Mouse (Mus musculus) ES-Bruce4 (cell line): ENCODE measurements at regions not wholly inside any gene's neighbourhood (a gene's known extent, or its start where the extent isn't known, plus 50 kb on each side); places are given as distances from the start of the nearest gene placed in this dataset.

ENCODE experiments used
- H3K27ac ChIP-seq: 2 replicates; pipeline ENCODE4 v1.5.1; 2012; ENCODE audit warnings: low read length, inconsistent platforms; ENCODE audit not compliant: insufficient read depth
- H3K27me3 ChIP-seq: 2 replicates; pipeline ENCODE4 v1.6.1; 2012; ENCODE audit warnings: mild to moderate bottlenecking, low read length, inconsistent platforms; ENCODE audit not compliant: control insufficient read depth, poor library complexity, insufficient read depth, severe bottlenecking
- H3K36me3 ChIP-seq: 2 replicates; pipeline ENCODE4 v1.6.1; 2012; ENCODE audit warnings: inconsistent platforms, mild to moderate bottlenecking, low read length, moderate library complexity; ENCODE audit not compliant: control insufficient read depth, poor library complexity, insufficient read depth, severe bottlenecking
- H3K4me1 ChIP-seq: one replicate; pipeline ENCODE4 v1.8.1; 2011; ENCODE audit warnings: low read length; ENCODE audit not compliant: control insufficient read depth, insufficient read depth
- H3K4me3 ChIP-seq: 2 replicates; pipeline ENCODE4 v1.5.1; 2011; ENCODE audit warnings: low read depth, mild to moderate bottlenecking, low read length
- H3K9ac ChIP-seq: 2 replicates; pipeline ENCODE4 v1.6.1; 2012; ENCODE audit warnings: low read depth, mild to moderate bottlenecking, inconsistent platforms; ENCODE audit not compliant: poor library complexity, severe bottlenecking
- H3K9me3 ChIP-seq: replicated peaks from 2 replicates; pipeline ENCODE4 v1.6.1; 2012; ENCODE audit warnings: mild to moderate bottlenecking, low read length, inconsistent platforms; ENCODE audit not compliant: control insufficient read depth, poor library complexity, insufficient read depth, severe bottlenecking
- CTCF ChIP-seq: IDR thresholded peaks from one replicate; pipeline ENCODE4 v1.8.1; 2011; ENCODE audit warnings: low read depth, low read length
- EP300 ChIP-seq: IDR thresholded peaks from 2 replicates; pipeline ENCODE4 v1.6.1; 2011; ENCODE audit warnings: low read depth, low read length; ENCODE audit not compliant: insufficient read depth
- POLR2A ChIP-seq: IDR thresholded peaks from one replicate; pipeline ENCODE4 v1.8.1; 2011; ENCODE audit warnings: low read length; ENCODE audit not compliant: insufficient read depth

- H3K4me1 ChIP-seq, result peaks cover 2% of the 10 kb centered on the region
- no peak overlapping the region for H3K9ac ChIP-seq
- TF ChIP-seq EP300 (no peak), POLR2A (no peak)
- no peaks in the 10 kb centered on the region for H3K36me3 ChIP-seq
- H3K27me3 ChIP-seq, result no peaks in the 10 kb centered on the region
- no peaks in the 10 kb centered on the region; the same call in 1 of the 2 replicates for H3K9me3 ChIP-seq
- H3K27ac ChIP-seq, result no peak overlapping the region
- no peak overlapping the region for H3K4me3 ChIP-seq
Observed at GRCm38 (mm10) chr1:121005198-121005597, 327.2 kb downstream of the Insig2 start.

- H3K36me3 ChIP-seq, result no peaks in the 10 kb centered on the region
- no peak overlapping the region for H3K27ac ChIP-seq
- no peaks in the 10 kb centered on the region; the same call in 1 of the 2 replicates for H3K9me3 ChIP-seq
- H3K9ac ChIP-seq, result no peak overlapping the region
- H3K27me3 ChIP-seq, result no peaks in the 10 kb centered on the region
- TF ChIP-seq CTCF (no peak), POLR2A (no peak), EP300 (no peak)
- no peak overlapping the region for H3K4me3 ChIP-seq
- no peaks in the 10 kb centered on the region for H3K4me1 ChIP-seq
Observed at GRCm38 (mm10) chr1:121012126-121012525, 320.3 kb downstream of the Insig2 start.

- Histone ChIP-seq H3K27me3 (no peaks in the 10 kb centered on the region), H3K27ac (no peak overlapping the region), H3K9me3 (no peaks in the 10 kb centered on the region; the same call in 1 of the 2 replicates), H3K4me3 (no peak overlapping the region), H3K36me3 (no peaks in the 10 kb centered on the region), H3K9ac (no peak overlapping the region), H3K4me1 (no peaks in the 10 kb centered on the region)
- no peak for TF ChIP-seq POLR2A
- no peak for TF ChIP-seq EP300
- TF ChIP-seq CTCF, result no peak
Observed at GRCm38 (mm10) chr1:121013839-121014503, 318.4 kb downstream of the Insig2 start.

- H3K4me1 ChIP-seq, result no peaks in the 10 kb centered on the region
- no peak overlapping the region for H3K9ac ChIP-seq
- TF ChIP-seq EP300 (no peak), POLR2A (no peak), CTCF (no peak)
- peaks cover 1% of the 10 kb centered on the region; the same call in 1 of the 2 replicates for H3K27me3 ChIP-seq
- H3K9me3 ChIP-seq, result no peaks in the 10 kb centered on the region; the same call in 1 of the 2 replicates
- H3K4me3 ChIP-seq, result no peak overlapping the region
- H3K36me3 ChIP-seq, result no peaks in the 10 kb centered on the region
- H3K27ac ChIP-seq, result no peak overlapping the region
Observed at GRCm38 (mm10) chr1:121029375-121029774, 303.0 kb downstream of the Insig2 start.

- Histone ChIP-seq H3K4me3 (no peak overlapping the region), H3K27ac (no peak overlapping the region), H3K27me3 (peaks cover 1% of the 10 kb centered on the region; the same call in 1 of the 2 replicates), H3K9me3 (no peaks in the 10 kb centered on the region; the same call in 1 of the 2 replicates), H3K36me3 (no peaks in the 10 kb centered on the region), H3K4me1 (no peaks in the 10 kb centered on the region), H3K9ac (no peak overlapping the region)
- TF ChIP-seq CTCF (no peak), POLR2A (no peak), EP300 (no peak)
Observed at GRCm38 (mm10) chr1:121034761-121035393, 297.5 kb downstream of the Insig2 start.

GRCm38 (mm10) chr1:121046581-121046980, 285.8 kb downstream of the Insig2 start:
- no peak for TF ChIP-seq POLR2A
- TF ChIP-seq EP300, result no peak
- no peak for TF ChIP-seq CTCF
- Histone ChIP-seq H3K27ac (no peak overlapping the region), H3K36me3 (no peaks in the 10 kb centered on the region), H3K4me3 (no peak overlapping the region), H3K9me3 (no peaks in the 10 kb centered on the region), H3K9ac (no peak overlapping the region), H3K4me1 (no peaks in the 10 kb centered on the region), H3K27me3 (no peaks in the 10 kb centered on the region; the same call in 1 of the 2 replicates)
